Mouse (Mus musculus) heart, postnatal 0 days (tissue): ENCODE results near the gene Rnf11. TPM values are rescaled to one million over a fixed set of nuclear protein-coding genes. Genes with fewer than 3 reads are reported as not detected.

Source experiments
- ATAC-seq: fragments of 200-750 bp; cut with Nextera tagmentation; 2 replicates; pipeline ENCODE4 v1.8.0; 2017; ENCODE audit warnings: low read depth, moderate number of reproducible peaks, moderate library complexity; ENCODE audit not compliant: insufficient read depth
- DNase-seq: peaks from one replicate; pipeline ENCODE4 v3.0.0-alpha.2; 2016; ENCODE audit warnings: low spot score
- H3K27ac ChIP-seq: fragments of 300-500 bp; sonication (generic); 2 replicates; pipeline ENCODE4 v1.5.1; 2014; ENCODE audit warnings: low read depth, mild to moderate bottlenecking
- H3K27me3 ChIP-seq: fragments of 300-500 bp; sonication (generic); 2 replicates; pipeline ENCODE4 v1.6.1; 2014; ENCODE audit warnings: low read length, mixed read lengths; ENCODE audit not compliant: control insufficient read depth, insufficient read depth
- H3K36me3 ChIP-seq: fragments of 300-500 bp; sonication (generic); replicated peaks from 2 replicates; pipeline ENCODE4 v1.6.1; 2014; ENCODE audit warnings: low read length, mixed read lengths; ENCODE audit not compliant: control insufficient read depth, insufficient read depth
- H3K4me1 ChIP-seq: fragments of 300-500 bp; sonication (generic); 2 replicates; pipeline ENCODE4 v1.6.1; 2014; ENCODE audit warnings: antibody characterized with exemption; ENCODE audit not compliant: control insufficient read depth, insufficient read depth
- H3K4me2 ChIP-seq: fragments of 300-500 bp; sonication (generic); 2 replicates; pipeline ENCODE4 v1.6.1; 2014; ENCODE audit warnings: low read depth, mild to moderate bottlenecking, low read length, moderate library complexity
- H3K4me3 ChIP-seq: fragments of 300-500 bp; sonication (generic); 2 replicates; pipeline ENCODE4 v1.5.1; 2014; ENCODE audit warnings: low read depth, low read length
- H3K9ac ChIP-seq: fragments of 300-500 bp; sonication (generic); replicated peaks from 2 replicates; pipeline ENCODE4 v1.6.1; 2014; ENCODE audit warnings: low read depth, low read length, mixed read lengths
- H3K9me3 ChIP-seq: fragments of 300-500 bp; sonication (generic); replicated peaks from 2 replicates; pipeline ENCODE4 v1.6.1; 2016; ENCODE audit warnings: low read length; ENCODE audit not compliant: control insufficient read depth
- CTCF ChIP-seq: IDR thresholded peaks from 2 replicates; pipeline ENCODE4 v1.5.1; 2016; ENCODE audit warnings: antibody characterized with exemption, control low read depth, low read depth
- EP300 ChIP-seq: IDR thresholded peaks from 2 replicates; pipeline ENCODE4 v1.6.1; 2016; ENCODE audit warnings: antibody characterized with exemption, low read depth
- WGBS: fragments of 180-500 bp; shearing (Covaris S2); extraction: QIAGEN DNeasy Blood & Tissue Kit; methylation state at CpG from one replicate; pipeline ENCODE4 v1.1.7; 2014; 5-methylcytosine and 5-hydroxymethylcytosine counted together
- polyA plus RNA-seq: library from polyadenylated mRNA; unstranded; fragments of >200 nt; fragmentation: Nextera tagmentation; extraction: Ambion mirVana; gene quantifications from 2 replicates; pipeline ENCODE4 v1.2.1, GENCODE M21; 2015
- total RNA-seq: library from RNA; depleted of rRNA; stranded (reverse); fragments of >200 nt; gene quantifications from 2 replicates; pipeline ENCODE4 v1.2.3, GENCODE M21; 2014; ENCODE audit warnings: low replicate concordance

Rnf11 gene
- total and polyA plus RNA-seq, 2 experiments from 2014 or later, result 44.2 TPM

DNA sequence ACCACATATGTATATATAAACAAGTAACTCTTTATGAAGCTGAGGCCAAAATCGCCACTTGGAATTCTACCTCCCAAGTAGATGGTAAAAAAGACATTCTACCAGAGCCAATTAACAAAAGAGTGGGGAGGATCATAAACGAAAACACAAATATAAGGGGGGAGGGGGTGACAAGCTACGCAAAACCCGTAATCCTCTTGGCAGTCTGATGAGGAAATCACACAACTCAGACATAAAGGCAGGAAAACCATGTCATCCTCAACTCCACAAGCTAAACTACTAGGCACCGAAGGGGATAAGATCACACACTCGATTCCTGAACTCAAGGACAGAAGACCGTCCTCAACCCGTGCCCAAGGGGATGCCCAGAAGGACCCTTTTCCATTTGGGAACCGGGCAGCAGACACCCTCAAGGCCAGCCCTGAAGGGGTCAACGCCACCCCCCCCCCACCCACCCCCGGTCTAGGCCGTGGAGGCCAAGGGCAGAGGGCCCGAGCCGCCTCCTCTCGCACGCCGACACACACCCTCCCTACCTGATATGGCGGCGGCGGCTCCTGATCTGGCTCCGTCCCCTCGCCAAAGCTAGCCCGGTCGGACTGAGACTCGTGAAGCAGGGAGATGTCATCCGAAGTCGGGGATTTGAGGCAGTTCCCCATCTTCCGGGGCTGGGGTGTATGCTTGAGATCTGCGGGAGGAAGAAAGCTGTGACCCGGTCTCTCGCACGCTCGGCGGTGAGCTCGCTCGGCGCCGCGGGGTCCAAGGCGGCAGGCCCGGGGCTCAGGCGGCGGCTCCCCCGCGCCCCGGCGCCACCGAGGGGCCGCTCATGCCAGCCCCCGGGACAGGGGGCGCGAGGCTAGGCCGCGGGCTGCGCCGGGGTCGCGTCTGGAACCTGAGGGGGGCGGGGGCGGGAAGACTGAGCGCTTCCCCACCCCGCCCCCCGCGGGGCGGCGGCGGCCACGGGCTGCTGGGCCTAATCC is 8.7 kb downstream of the Rnf11 start:
- no peak for TF ChIP-seq CTCF
- TF ChIP-seq EP300, result no peak

DNA sequence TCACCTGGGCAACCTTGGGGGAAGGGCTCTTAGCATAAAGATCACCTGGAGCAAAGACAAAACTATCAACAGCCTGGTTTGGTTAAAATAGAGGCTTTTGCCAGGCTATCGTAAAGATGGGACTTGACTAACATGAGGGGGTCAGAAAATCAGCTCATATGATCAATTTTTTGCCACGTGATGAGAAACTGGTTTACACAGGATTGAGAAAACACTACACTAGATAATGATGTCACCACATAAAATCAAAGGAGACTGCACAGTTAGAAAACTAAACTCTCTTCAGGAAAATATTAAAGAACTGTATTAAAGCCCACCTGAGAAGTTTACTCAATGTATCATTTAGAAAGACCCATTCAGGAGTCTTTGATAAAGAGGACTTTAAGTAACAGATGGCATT is 9.4 kb downstream of the Rnf11 start:
- peak overlapping the region; percentile 99 for H3K9ac ChIP-seq
- no peaks in the 10 kb centered on the region for H3K27me3 ChIP-seq
- H3K9me3 ChIP-seq, result no peaks in the 10 kb centered on the region
- ATAC-seq (no peak), DNase-seq (no peak)
- H3K36me3 ChIP-seq, result 0 out of 2 replicates have a peak, but pooled peaks cover 8% of the 10 kb centered on the region
- peak overlapping the region; percentile 99 for H3K4me3 ChIP-seq
- H3K4me2 ChIP-seq, result peak overlapping the region; percentile 85
- 30% methylated on average over 2 of the region's 2 CpGs for WGBS
- no peak for TF ChIP-seq CTCF
- peaks cover 13% of the 10 kb centered on the region for H3K4me1 ChIP-seq
- peak overlapping the region; percentile 94; the same call in 1 of the 2 replicates for H3K27ac ChIP-seq

More for the DNA sequence above, 8.7 kb downstream of the Rnf11 start:
- H3K4me2 ChIP-seq, result peak overlapping the region; percentile 85
- no peaks in the 10 kb centered on the region for H3K27me3 ChIP-seq
- ATAC-seq (peak; percentile 76), DNase-seq (peak; percentile 48)
- under 1% methylated on average over 57 of the region's 68 CpGs for WGBS
- H3K4me3 ChIP-seq, result peak overlapping the region; percentile 99
- peaks cover 13% of the 10 kb centered on the region for H3K4me1 ChIP-seq
- H3K27ac ChIP-seq, result peak overlapping the region; percentile 94
- H3K9me3 ChIP-seq, result no peaks in the 10 kb centered on the region
- 0 out of 2 replicates have a peak, but pooled peaks cover 8% of the 10 kb centered on the region for H3K36me3 ChIP-seq
- peak overlapping the region; percentile 99 for H3K9ac ChIP-seq

- WGBS, result 83% methylated on average over 3 of the region's 3 CpGs
- no peak for DNase-seq
Measured at GRCm38 (mm10) chr4:109472566-109472965, 12.0 kb downstream of the Rnf11 start.

GRCm38 (mm10) chr4:109471606-109472005 is 12.9 kb downstream of the Rnf11 start:
- Histone ChIP-seq H3K4me1 (peaks cover 13% of the 10 kb centered on the region), H3K9me3 (no peaks in the 10 kb centered on the region), H3K4me3 (no peak overlapping the region), H3K27me3 (no peaks in the 10 kb centered on the region), H3K4me2 (no peak overlapping the region), H3K36me3 (0 out of 2 replicates have a peak, but pooled peaks cover 8% of the 10 kb centered on the region), H3K27ac (no peak overlapping the region), H3K9ac (no peak overlapping the region)
- TF ChIP-seq EP300 (no peak), CTCF (no peak)
- no peak for ATAC-seq
- no peak for DNase-seq

More at GRCm38 (mm10) chr4:109472566-109472965, 12.0 kb downstream of the Rnf11 start:
- no peak for ATAC-seq
- no peaks in the 10 kb centered on the region for H3K9me3 ChIP-seq
- no peak overlapping the region for H3K4me3 ChIP-seq
- H3K4me1 ChIP-seq, result peaks cover 13% of the 10 kb centered on the region
- no peaks in the 10 kb centered on the region for H3K27me3 ChIP-seq
- 0 out of 2 replicates have a peak, but pooled peaks cover 8% of the 10 kb centered on the region for H3K36me3 ChIP-seq
- TF ChIP-seq CTCF (no peak), EP300 (no peak)
- no peak overlapping the region for H3K27ac ChIP-seq
- no peak overlapping the region for H3K4me2 ChIP-seq
- no peak overlapping the region for H3K9ac ChIP-seq

DNA sequence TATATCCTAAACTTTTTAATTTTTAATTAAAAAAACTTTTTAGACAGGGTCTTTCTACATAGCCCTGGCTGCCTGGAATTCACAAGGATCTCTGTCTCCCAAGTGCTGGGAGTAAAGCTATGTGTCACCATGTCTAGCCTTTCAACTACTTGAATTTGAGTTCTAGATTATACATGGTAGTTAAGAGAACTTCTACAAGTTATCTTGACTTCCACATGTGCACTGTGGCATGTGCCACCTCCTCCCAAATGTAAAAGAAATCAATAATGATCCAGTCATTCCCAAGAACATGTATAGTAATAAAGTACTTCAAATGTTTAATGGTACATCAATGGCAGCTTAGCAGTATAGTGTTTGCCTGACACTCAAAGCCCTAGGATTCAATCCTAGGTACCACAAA is 16.8 kb downstream of the Rnf11 start:
- ATAC-seq (no peak), DNase-seq (no peak)

More for the DNA sequence above, 16.8 kb downstream of the Rnf11 start:
- TF ChIP-seq CTCF (no peak), EP300 (no peak)
- 0 out of 2 replicates have a peak, but pooled peaks cover 8% of the 10 kb centered on the region for H3K36me3 ChIP-seq
- H3K4me1 ChIP-seq, result peaks cover 3% of the 10 kb centered on the region; the same call in 1 of the 2 replicates
- no peak overlapping the region for H3K9ac ChIP-seq
- H3K9me3 ChIP-seq, result no peaks in the 10 kb centered on the region
- no peak overlapping the region for H3K27ac ChIP-seq
- no peak overlapping the region for H3K4me2 ChIP-seq
- no peak overlapping the region for H3K4me3 ChIP-seq
- no peaks in the 10 kb centered on the region for H3K27me3 ChIP-seq
